8 mouse cellular contexts compared by ENCODE assay signal in genomic region chr13:45390962-45391853, GRCm38 (mm10). TPM values are rescaled to one million over a fixed set of nuclear protein-coding genes. Genes with fewer than 3 reads are reported as not detected.
DNase-seq lines count a peak whose midpoint lies in the region; ATAC-seq and TF ChIP-seq lines count a peak whose summit lies in the region.

No protein-coding gene starts in this region.

- no peaks in the 10 kb centered on the region for H3K9me3 ChIP-seq in intestine, postnatal 0 days (ENCODE audit: control insufficient read depth)

- peak overlapping the region; percentile 50; the same call in 1 of the 2 replicates for H3K9ac ChIP-seq in intestine, postnatal 0 days (ENCODE audit: low read depth, low read length)

- DNase-seq in adrenal gland, postnatal 14 days, result peak; percentile 36
- peak; percentile 37 for DNase-seq in gastrocnemius, postnatal 14 days
- DNase-seq in lung, adult 2 months, result peak; percentile 42
- no peak for DNase-seq in right cerebral cortex, adult 2 months (ENCODE audit: low spot score in 2 of 2)

- H3K36me3 ChIP-seq in intestine, postnatal 0 days (ENCODE audit: control insufficient read depth, insufficient read depth), result no peaks in the 10 kb centered on the region

- no peak for TF ChIP-seq CTCF in intestine, postnatal 0 days (IDR thresholded peaks at IDR 0.05; ENCODE audit: low read depth)
- TF ChIP-seq CTCF in lung, adult 2 months (IDR thresholded peaks at IDR 0.05; ENCODE audit: insufficient read depth, low read length), result no peak
- TF ChIP-seq CTCF in olfactory bulb, adult 2 months (IDR thresholded peaks at IDR 0.05; ENCODE audit: insufficient read depth, low read depth, low read length), result no peak

- peak overlapping the region; percentile 95 for H3K4me2 ChIP-seq in intestine, postnatal 0 days (replicated peaks; ENCODE audit: low read depth)

- peak overlapping the region; percentile 50; the same call in 1 of the 2 replicates for H3K27ac ChIP-seq in intestine, postnatal 0 days (ENCODE audit: low read depth, low read length)
- no peak overlapping the region for H3K27ac ChIP-seq in olfactory bulb, adult 2 months (ENCODE audit: insufficient read depth, low read depth, low read length)

- 15% methylated on average over 19 of the region's 19 CpGs for WGBS in intestine, postnatal 0 days
- WGBS in lung, adult 2 months, result 4% methylated on average over 19 of the region's 19 CpGs
- WGBS in olfactory bulb, adult 2 months, result 76% methylated on average over 19 of the region's 19 CpGs

- peak; percentile 68 for ATAC-seq in CD4-positive, CD25-positive, alpha-beta regulatory T cell, adult 4 months
- ATAC-seq in intestine, postnatal 0 days, result peak; percentile 31; the same call in 1 of the 2 replicates
- ATAC-seq in megakaryocyte-erythroid progenitor cell, adult 5-6 weeks (replicated peaks; ENCODE audit: low FRiP score, low TSS enrichment, poor library complexity, severe bottlenecking), result no peak

- TF ChIP-seq POLR2A in lung, adult 2 months (IDR thresholded peaks at IDR 0.05; ENCODE audit: borderline replicate concordance, extremely low read depth, low read depth, low read length), result no peak
- no peak for TF ChIP-seq POLR2A in olfactory bulb, adult 2 months (IDR thresholded peaks at IDR 0.05; ENCODE audit: insufficient read depth, low read depth, low read length)

- peaks cover 9% of the 10 kb centered on the region; the same call in 1 of the 2 replicates for H3K4me1 ChIP-seq in intestine, postnatal 0 days (replicated peaks; ENCODE audit: control insufficient read depth, insufficient read depth, low read length)
- peaks cover 4% of the 10 kb centered on the region; the same call in 1 of the 2 replicates for H3K4me1 ChIP-seq in lung, adult 2 months (ENCODE audit: control insufficient read depth, insufficient read depth, low read length)
- peaks cover 8% of the 10 kb centered on the region; the same call in 1 of the 2 replicates for H3K4me1 ChIP-seq in olfactory bulb, adult 2 months (ENCODE audit: control insufficient read depth, insufficient read depth, low read length)

- H3K27me3 ChIP-seq in intestine, postnatal 0 days (replicated peaks; ENCODE audit: control insufficient read depth, insufficient read depth, low read length), result no peaks in the 10 kb centered on the region

- intact Hi-C loops in gastrocnemius, postnatal 14 days (cut with DNase I; ENCODE audit: low total_unique reads), result no loop called here

- H3K4me3 ChIP-seq in intestine, postnatal 0 days (ENCODE audit: low read depth, low read length), result peak overlapping the region; percentile 65
- peak overlapping the region; percentile 70 for H3K4me3 ChIP-seq in lung, adult 2 months (replicated peaks; ENCODE audit: extremely low read depth, low read depth, low read length)
- H3K4me3 ChIP-seq in olfactory bulb, adult 2 months (ENCODE audit: insufficient read depth, low read depth, low read length), result peak overlapping the region; percentile 19

RNA-seq across cellular contexts. Expression of gene Mylip, which starts 1.7 kb away (rescaled TPM):
- 10 to 100 TPM; 13.4 to 19.9 TPM for polyA plus RNA-seq in CD4-positive, CD25-positive, alpha-beta regulatory T cell, adult 4 months (2017; shearing (Covaris generic))
- total RNA-seq in adrenal gland, postnatal 14 days (2021), result 22.7 and 32.0 TPM in 2 replicates
- total RNA-seq in gastrocnemius, postnatal 14 days (2021), result 10 to 100 TPM; 12.0 to 21.1 TPM
- 2.1 and 2.2 TPM in 2 replicates for polyA plus RNA-seq in intestine, postnatal 0 days (2015; fragmentation: Nextera tagmentation; extraction: Ambion mirVana)
- polyA plus RNA-seq in lung, adult 2 months (2012; rRNA removed), result 19.1 and 27.1 TPM in 2 replicates
- polyA plus RNA-seq in olfactory bulb, adult 2 months (2012; ENCODE audit: insufficient read depth, insufficient read length, low replicate concordance, missing spikeins), result not detected in 2 replicates
- 7.4 and 9.0 TPM in 2 replicates for total RNA-seq in megakaryocyte-erythroid progenitor cell, adult 5-6 weeks (2014; fragmentation: Nextera tagmentation)
- total RNA-seq in megakaryocyte-erythroid progenitor cell, adult 5-6 weeks (2017), result 7.8 and 8.0 TPM in 2 replicates

Comparison
In these comparisons a context has a peak if more than half of its experiments do, and no peak if none do; other contexts are left out.
1. DNase-seq: peak in adrenal gland, postnatal 14 days (single experiment), gastrocnemius, postnatal 14 days (single experiment) and lung, adult 2 months (single experiment); none in right cerebral cortex, adult 2 months (0 of 2).
2. H3K4me3 ChIP-seq: peak in every context shown above with its lines; median percentile 70 in lung, adult 2 months; 65 in intestine, postnatal 0 days; 19 in olfactory bulb, adult 2 months.